Mouse (Mus musculus): ENCODE data around the gene Tcf20.
A peak's percentile ranks its signal among the peaks of the same experiment; 100 is the strongest.

The Tcf20 gene

DNA sequence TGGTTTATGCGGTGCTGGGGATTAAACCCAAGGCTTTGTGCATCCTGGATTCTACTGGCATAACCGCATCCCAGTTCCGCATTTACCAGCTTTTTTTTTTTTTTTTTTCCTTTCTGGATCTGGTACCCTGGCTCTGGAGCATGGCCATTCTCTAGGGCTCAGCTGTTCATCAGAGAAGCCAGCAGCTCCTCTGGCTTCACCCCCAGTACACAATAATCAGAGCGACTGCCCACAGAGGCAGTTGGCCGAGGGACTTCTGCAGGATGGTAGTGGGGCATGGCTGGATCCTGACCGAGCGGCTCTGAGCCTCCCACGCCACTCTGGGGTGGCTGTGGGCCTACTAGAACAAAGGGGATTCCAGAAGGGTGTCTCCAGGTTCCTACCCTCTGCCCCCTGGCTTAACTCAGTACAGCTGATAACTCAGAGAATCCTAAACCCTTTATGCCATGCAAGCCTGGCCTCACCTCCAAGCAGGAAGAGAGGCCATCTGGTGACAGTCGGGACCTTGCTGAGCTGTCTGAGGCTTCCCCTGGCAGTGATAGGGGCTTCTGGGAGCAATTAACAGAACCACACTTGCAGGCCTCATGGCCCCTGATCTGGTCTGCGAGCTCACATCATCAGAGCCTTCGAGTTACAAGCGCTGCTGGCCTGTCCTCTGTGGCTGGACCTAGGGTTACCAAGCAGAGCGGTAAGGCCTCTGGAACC lies 4.6 kb upstream of the Tcf20 start:
- no peak for DNase-seq

DNA sequence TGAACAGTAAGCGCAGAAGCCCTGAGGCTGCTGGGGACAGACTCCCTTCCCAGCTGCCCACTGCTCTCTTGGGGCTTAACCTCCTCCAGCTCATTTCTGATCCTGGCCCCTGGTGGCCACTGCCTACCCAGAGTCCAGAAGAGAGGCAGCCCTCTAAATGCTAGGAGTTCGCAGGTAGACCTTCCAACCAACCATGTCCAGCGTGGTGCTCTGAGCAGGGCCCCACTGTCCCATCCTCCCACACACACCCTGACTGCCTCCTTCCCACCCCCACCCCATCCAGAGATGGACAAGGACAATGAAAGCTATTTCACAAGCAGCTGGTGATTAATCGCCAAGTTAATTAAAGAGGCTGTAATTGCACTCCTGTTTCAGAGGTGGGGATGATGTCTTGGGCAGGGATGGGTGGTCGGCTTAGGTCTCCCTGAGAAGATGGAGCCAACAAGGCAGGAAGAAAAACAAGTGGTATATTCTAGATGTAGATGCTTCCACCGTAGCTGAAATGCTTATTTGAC lies 1.6 kb upstream of the Tcf20 start:
- no peak for DNase-seq

DNA sequence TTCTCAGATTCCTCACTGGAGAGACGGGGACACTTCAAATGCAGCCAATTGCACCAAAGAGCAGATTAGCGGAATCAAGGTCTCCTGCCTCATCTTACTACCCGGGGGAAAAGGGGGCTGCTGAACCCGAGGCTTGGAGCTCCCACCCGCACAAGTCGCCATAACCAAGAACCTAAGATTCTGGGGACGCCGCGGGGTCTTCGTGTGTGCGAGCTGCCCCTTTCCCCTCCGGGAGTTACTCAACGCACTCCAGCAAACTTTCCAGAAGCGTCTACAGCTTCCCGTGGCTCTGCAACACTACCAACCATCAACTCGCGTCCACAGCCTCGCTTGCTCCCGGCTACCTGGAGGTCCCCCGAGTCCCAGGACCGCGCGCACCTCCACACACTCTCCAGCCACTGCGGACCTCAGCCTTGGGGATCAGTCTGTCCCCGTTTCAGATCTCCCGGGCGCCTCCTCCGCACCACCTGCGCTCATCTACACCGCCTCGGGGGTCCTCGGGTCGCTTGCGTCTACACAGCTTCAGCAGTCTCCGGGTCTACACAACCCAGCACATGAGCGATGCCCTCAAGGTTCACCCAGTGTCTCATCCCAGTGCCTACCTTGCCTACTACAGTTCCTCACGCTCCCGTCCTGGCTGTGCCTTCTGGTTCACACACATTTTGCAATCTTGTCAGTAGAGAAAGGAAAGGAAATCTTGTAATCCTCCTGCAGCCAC lies 499 bp downstream of the Tcf20 start:
- DNase-seq, result no peak

DNA sequence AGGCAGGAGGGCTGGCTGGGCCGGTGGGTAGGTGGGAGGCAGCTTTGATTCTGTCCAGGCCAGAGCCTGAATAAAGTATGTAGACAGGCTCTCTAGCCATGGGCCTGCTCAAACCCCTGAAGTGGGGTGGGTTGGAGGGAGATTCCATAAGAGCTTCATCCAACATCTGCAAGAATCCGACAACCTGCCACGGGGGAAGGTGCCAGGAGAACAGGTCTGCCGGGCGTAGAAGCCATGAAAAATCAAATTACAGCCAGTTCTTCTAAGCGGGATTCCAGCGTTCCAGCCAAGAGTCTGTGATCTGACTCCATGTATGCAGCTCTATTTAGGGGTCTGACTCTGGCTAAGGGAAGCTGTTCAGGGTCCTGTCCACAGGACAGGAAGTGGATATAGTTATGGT lies 3.1 kb downstream of the Tcf20 start:
- no peak for DNase-seq

DNA sequence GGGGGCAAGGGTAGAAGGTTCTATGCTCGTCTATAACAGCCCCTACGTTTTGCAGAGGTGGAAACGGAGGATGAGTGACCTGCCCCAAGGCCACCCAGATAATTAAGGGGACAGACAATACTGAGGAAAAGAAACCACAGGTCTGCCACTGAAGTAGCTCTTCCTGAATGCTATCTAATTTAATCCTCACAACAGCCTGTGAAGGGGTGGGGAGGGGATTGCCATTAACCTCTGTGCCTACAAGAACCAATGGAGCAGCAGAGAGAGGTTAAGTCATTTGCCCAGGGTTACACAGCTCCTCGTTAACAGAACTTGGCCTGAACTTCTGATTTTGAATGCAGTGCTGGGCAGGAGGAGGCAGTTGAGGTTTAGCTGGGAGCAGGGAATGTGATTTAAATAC lies 3.6 kb downstream of the Tcf20 start:
- DNase-seq, result no peak

DNA sequence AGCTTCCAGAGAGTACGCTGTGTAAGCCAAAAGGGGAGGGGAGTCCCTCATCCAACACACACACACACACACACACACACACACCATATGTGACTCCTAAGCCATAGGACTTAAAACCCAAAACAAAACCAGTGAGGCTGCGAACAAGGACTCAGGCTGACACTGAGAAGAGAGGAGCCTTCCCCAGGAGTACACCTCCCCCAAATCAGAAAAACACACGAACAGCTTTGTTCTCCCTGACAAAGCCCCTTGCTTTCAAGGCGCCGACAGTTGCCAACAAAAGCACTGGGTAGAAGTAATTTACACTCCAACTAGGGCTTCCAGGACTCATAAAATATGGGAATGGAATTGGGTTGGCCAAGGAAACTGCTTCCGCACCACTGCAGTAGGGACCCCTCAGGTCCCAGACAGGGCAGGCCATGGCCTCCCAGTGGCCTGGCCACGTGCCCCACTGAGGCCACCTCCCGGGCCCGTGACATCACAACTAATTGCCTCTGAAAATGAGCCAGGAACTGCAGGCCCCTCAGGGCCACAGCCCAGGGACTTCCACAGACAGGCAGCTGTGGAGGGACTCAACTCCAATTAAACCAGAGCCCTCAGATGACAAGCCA lies 4.2 kb downstream of the Tcf20 start:
- DNase-seq, result peak; percentile 77

DNA sequence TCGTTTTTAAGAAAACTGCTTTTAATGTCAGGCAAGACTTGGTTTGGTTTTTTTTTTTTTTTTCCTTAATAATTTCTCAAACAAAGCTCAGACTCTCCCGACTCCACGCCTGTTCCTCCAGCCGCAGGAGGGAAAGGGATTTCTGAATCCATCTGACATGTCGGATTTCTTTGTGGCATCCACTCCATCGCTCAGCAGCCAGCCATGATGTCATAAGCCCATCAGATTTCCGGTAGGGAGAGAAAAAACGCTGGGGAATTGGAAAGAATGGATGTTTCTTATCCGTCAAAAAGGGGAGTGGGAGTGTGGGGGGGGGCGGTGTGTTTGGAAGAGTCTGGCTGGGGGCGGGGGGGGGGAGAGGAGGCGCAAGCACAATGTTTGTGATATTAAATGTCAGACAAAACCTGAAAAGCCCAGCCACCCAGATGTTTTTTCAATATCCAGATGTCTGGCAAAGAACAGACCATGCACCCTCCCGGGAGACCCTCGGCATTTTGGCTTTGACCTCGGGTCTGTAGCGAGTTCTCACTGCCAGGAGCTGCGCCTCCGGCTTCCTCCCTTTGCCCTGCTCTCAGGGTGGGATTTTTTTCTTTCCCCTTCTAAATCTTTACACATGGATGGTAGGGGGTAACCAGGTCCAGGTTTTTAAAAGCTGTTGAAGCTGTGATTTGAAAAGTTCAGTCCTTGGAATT lies 4.8 kb downstream of the Tcf20 start:
- DNase-seq, result no peak

DNA sequence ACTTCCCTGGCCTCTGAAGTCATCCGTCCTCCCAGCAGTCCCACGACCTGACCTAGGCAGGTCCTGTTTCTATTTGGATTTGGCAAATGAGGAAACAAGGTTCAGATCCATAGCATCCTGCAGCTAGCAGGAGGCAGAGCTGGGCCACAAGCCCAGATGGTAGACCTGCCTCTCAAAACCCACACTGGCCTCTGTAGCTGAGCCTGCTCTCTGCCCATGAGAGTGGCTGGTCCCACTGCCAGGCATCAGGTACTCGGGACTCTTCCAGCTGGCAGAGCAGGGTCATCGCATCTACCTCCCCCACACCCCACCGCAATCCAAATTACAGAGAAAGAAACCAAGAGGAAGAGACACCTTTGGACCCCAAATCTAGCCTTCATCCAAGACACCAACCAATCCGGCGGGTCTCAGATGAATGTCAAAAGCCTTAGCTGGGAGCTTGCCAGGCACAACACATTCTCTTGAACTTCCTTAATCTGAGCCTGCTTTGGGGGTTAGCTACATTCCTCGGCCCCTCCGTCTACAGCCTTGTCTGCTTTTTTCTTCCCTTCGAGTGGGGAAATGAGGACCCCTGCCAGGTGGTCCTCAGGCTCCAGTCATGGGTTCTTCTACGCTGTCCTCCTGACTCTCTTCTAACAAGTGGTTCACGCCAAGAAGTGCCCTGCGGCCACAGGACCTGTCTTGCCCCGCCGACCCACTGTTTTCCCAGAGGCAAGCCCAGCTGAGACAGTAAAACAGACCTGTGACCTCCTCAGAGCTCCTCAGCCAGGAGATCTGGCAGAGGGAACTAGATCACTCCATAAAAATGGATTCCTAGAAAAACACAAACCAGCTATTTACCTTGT lies 5.8 kb downstream of the Tcf20 start:
- no peak for DNase-seq

DNA sequence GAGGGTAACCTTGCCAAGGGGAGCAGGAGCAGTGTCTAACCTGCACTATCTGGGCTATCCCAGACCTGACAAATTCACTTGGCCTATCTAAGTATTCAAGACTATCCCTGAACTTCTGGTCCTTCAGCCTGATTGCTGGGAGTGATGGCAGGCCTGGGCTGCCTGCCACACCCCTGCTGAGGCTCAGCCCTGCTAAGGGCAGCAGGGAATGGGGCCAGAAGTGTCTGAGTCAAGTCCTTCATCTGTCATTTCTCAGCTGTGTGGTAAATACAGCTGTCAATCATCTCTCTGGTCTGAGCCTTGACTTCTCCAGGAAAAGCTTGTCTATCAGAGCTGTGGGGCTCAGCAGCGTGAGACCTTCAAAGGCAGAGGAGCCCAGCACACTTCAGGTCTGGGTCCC lies 8.1 kb downstream of the Tcf20 start:
- DNase-seq, result no peak

DNA sequence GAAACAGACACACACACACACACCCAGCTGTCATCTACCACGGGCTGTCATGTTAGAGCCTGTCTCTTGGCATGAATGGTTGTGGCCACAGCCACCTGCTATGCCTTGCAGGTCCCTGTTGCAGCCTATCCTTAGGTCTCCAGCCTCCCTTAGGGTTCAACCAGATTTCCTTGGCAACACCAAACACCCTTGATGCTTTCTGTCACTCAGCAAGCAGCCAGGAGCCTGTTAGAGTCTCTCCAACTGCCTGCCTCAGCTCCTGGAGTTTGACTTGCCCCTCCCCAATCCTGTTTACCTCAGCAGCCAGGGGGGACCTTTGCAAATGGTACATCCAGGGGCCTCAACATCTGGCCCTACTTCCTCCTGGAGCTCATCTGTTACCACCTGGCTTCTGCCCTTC lies 13.2 kb downstream of the Tcf20 start:
- DNase-seq, result no peak

DNA sequence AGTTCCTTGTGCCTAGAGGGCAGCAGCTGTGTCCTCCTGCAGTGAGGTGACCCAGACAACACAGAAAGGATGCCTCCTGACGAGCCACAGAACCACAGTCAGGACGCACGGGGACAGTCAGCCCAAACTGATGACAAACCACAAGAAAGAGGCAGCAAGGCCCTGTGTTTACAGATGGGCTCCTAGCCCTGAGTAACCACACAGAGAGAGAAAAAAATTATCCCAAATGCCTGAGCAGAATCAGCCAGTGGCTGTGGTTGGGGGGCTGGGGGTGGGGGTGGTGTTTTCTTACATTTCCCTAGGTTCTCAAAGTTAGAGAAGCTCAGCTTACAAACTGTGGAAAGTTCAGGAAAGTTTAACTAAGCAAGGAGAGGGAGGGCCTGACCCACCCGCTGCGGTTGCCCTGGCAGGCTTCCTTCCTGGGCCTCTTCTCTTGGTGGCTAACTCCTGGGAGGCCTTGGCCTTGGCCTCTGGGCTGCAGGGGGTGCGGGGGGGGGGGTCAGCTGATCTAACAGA lies 18.4 kb downstream of the Tcf20 start:
- no peak for DNase-seq

DNA sequence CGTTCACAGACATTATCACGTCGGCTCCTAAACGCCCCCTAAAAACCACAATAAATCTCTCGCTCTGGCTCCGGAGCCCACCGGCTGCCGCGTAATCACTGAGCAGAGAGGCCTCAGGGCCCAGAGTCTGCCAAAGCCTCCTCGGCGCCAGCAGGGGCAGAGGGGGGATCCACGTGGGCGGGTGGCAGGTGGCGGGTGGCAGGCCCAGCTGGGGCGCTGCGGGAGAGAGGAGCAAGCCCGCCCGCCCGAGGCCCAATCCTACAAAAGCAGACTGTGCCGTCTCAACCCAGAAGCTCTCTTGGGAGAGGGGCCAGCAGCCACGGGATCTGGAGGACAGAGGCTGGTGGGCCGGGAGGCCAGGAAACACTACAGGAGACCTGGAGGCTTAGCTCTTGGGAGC lies 19.2 kb downstream of the Tcf20 start:
- no peak for DNase-seq

DNA sequence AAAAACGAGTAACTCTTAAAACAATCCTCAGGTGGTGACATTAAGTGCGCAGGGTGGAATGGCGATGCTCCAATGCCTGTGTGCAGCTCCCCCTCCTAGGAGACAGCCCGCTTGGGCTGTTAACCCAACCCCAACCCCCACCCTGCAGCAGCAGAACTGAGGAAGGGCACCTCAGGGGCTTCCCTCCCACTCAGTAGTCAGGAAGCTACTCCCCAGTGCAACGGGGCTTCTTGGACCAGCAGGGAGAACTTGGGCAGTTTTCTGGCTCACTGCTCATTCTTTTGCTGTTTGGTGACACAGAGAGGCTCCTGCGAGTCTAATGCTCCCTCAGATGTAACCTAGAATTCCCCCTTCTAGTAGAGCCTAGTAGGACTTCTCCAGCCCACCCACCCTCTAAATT lies 19.7 kb downstream of the Tcf20 start:
- no peak for DNase-seq

DNA sequence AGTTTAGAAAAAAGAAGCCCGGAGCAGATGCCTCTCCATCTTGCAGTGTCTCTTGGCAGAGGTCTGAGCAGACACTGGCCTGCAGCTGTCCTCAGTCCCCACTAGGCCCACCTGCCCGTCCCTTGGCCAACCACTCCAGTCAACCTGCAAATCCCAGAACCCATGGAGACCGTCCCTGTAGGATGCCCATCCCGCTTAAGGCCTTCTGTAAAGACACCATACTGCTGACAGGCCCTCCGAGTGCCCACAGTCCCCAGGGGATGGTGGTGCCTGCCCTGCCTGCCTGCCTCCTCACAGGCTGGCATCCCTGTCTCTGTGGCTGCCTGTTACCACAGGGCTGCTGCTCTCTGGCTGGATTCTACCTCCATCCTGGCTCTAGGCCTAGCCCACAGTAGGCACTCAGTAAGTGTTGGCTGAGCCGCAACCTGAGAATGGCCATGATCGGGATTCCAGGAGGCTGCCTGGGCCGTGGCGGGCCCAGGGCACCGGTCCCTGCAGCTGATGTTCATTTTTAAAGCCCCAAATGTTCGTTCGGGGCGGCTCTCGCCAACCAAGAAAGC lies 23.3 kb downstream of the Tcf20 start:
- DNase-seq, result no peak

DNA sequence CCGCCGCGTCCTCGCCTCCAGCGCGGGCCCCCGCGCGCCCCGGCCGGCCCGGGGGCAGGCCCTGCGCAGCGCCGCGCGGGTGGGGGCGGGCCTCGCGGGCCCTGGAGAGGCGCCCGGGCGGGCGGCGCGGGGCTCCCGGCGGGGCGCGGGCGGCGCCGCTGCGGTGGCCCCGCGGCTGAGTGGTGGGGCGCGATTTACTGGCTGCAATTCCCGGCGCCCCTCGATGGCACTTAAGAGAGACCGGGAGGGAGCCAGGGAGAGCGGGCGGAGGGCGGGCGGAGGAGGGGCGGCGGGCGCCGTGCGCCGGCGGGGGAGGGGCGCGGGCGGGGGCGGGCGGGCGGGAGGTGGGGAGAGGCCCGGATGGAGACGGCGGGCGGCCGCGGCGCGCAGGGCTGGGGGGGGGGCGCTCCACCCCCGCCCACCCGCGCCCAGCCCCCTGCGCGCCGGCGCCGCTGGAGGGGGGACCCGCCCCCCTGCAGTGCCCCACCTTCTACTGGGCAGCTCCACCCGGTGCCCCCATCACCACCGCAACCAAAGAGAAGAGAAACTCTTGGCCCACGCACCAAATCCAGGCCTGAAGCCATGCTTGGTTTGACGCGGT lies 24.0 kb downstream of the Tcf20 start:
- DNase-seq, result peak; percentile 34

DNA sequence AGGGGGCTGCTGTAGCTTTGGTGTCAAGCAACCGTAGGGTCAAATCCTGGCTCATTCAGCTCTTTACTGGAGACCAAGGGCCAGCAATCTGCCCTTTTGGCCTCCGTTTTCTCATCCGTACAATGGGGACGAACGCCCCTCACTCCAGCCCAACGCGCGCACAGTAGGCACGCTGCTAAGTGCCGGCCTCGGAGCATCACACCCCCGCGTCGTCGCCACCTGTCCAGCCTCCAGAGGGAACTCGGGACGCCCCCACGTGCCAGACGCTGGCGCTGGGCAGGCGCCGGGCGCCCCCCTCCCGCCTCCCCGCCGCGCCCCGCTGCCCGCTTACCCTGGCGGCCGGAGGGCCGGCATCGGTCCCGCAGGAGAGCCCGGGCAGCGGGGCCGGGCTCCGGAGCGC lies 24.6 kb downstream of the Tcf20 start:
- DNase-seq, result no peak

DNA sequence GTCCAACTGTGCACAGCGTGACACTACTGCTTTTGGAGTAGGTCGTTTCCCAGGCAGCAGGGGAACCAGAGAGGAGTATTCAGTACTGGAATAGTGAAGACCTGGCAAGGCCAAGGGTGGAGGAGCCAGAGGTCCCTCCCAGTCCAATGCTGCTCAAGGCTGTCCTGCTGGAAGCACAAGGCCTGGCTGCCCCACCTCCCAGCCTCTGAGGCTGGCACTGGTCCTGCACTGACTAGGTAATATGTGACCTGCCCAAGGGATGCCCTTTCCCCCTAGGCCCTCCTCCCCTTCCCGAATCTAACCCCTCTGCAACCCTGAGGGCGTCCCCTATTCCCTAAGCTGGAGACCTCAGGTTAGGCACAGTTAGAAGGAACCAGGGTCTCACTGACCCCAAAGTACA lies 25.1 kb downstream of the Tcf20 start:
- peak; percentile 41 for DNase-seq

DNA sequence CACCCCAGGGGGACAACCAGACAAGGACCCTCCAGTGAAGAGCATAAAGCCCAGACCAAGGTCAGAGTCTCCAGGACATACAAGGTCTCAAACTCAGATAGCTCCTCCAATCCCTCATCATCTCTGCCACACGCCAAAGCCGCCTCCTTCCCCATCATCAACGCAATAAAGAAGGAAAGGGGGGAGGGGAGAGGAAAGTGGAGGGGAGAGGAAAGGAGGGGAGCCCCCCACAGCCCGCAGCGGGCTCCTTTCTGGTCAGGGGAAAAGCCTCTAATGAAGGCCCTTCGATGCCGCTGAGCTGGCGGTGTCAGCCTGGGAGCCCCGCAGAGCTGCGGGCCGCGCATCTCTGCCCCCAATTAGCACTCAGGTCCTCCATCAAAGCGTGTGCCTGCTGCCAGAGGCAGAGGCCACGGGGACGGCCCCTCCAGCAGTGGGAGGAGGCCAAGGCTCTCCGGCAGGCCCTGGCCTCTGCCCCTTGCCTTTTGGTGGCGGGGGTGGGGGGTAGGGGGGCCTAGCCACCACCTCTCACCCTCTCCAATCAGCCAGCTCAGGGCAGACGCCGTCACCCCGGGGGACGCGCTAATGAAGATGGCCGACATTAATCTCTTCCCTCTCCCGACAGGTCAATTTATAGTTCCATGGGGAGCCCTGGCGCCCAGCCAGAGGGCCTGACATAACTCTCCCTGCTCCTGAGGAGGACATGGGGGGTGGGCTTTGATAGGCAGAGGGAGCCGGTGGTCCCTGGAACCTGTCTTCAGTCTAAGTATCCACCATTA lies 26.7 kb downstream of the Tcf20 start:
- DNase-seq, result no peak

DNA sequence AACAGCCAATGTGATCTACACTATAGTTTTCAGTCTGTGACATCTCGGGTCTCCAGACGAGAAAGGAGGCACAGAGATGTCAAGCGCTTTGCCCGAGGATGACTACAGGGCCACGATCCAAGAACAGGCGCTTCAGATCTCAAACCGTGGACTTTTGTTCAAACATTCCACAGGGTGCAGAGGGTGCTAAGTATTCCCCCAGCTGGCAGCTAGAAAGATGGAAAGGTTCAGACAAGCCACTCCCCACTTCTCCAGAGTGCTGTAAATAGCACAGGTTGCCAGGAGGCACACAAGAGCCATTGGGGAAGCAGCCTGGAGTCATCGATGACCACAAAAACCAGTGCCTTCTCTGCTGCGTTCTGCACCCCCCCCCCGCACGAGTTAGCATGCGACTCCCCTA lies 28.5 kb downstream of the Tcf20 start:
- DNase-seq, result no peak

DNA sequence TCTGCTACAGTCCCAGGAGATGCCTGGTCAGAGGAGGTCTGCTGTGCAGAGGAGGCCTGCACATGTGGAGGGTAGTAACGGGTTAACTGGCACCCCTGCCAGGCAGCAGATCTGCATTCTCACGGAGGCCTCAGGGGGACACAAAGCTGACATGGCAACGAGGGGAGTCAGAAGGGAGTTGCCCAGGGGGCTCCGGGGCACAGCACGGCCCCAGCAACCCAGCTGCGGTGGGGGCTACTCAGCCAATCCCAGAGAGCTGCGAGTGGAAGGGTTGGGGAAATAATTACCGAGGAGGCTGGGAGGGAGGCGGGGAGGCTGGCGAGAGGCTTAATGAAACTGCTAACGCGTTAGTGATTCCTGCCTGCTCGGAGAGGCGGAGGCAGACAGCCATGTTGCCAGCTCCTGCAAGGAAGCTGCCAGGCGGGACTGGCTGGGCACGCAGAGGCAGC lies 29.4 kb downstream of the Tcf20 start:
- peak; percentile 52 for DNase-seq

DNA sequence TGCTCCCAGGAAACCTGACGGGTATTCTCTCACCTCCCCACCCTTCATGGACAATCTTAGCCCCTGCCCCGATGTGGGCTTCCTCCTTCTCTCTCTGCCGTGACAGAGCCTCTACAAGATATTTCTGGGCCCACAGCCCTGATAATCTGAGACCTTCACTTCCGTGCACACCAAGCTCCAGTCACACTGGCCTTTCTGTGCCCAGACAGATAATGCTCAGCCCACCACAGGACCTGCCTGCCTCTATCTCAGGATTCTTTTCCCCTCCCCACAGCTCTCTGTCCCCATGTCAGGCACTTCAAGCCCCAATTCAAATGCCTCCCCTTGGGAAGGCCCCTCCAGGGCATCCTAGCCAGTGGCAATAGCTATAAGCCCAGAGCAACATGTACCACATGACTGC lies 31.0 kb downstream of the Tcf20 start:
- DNase-seq, result no peak
